Mouse (Mus musculus): Measurements from ENCODE around the gene Slc6a9. TPM values are rescaled to one million over a fixed set of nuclear protein-coding genes. Genes with fewer than 3 reads are reported as not detected.
A peak's percentile ranks its signal among the peaks of the same experiment; 100 is the strongest.

Slc6a9 gene
- polyA plus RNA-seq (2015; fragmentation: Nextera tagmentation; extraction: Ambion mirVana) = 14.2 and 15.0 TPM in 2 replicates

DNA sequence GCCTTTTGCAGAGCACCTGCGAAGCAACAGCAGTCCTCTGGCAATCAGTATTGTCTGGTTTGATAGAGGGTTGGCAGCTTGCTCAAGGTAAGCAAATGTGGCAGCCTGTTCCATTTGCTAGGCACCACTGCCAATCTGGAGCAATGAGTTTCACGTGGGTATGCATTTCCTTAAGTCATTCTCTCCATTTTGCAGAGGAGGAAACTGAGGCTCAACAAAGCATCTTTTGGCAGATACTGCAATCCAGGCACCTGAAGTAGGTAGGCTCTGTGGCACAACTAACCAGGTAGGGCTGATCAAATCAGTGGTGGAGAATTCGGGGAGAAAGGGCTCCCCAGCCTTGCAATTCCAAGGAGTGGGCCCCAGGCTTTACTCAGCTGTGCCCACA is at the start of gene Slc6a9:
Slc6a9 (plus strand) TSS at position 50 of the 388 bp plus-strand sequence.
- WGBS = 26% methylated on average over 3 of the region's 3 CpGs
- no peak for ATAC-seq (ENCODE audit: insufficient read depth, low FRiP score, low read depth)
- H3K4me1 ChIP-seq = peaks cover 36% of the 10 kb centered on the region

DNA sequence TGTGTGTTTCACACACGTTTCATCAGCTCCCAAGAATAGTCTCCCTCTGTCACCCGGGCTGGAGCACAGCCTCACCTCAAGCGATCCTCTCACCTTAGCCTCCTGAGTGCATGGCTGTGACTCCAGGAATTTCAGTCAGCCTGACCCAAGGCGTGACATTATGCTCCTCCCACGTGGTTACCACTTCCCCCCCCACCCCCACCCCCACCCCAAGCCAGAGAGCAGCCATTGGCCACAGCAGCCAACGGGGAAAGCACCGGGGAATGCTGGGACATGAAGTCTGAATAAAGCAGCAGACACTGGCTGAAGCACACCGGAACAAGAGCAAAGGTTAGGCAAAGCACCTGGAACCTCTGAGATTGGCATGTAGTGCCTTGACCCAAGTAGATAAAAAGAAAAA is 47.3 kb upstream of the Slc6a9 start:
- Histone ChIP-seq H3K27me3 (replicated peaks) (no peaks in the 10 kb centered on the region), H3K9ac (no peak overlapping the region), H3K36me3 (no peaks in the 10 kb centered on the region), H3K9me3 (no peaks in the 10 kb centered on the region), H3K4me3 (replicated peaks) (0 out of 2 replicates have a peak overlapping the region, but pooled peaks have one; percentile 1), H3K4me1 (no peaks in the 10 kb centered on the region), H3K4me2 (peak overlapping the region; percentile 33), H3K27ac (no peak overlapping the region)
- peak; percentile 63 for ATAC-seq (ENCODE audit: insufficient read depth, low FRiP score, low read depth)
- whole genome bisulfite sequencing = 31% methylated on average over 8 of the region's 8 CpGs

More for the DNA sequence above, at the start of gene Slc6a9:
- Histone ChIP-seq H3K9me3 (no peaks in the 10 kb centered on the region), H3K9ac (peak within 1 kb of the TSS; percentile 69), H3K4me2 (peak within 1 kb of the TSS; percentile 93), H3K27me3 (replicated peaks) (no peaks in the 10 kb centered on the region), H3K27ac (peak within 1 kb of the TSS; percentile 93), H3K4me3 (replicated peaks) (peak within 1 kb of the TSS; percentile 58), H3K36me3 (no peaks in the 10 kb centered on the region)

DNA sequence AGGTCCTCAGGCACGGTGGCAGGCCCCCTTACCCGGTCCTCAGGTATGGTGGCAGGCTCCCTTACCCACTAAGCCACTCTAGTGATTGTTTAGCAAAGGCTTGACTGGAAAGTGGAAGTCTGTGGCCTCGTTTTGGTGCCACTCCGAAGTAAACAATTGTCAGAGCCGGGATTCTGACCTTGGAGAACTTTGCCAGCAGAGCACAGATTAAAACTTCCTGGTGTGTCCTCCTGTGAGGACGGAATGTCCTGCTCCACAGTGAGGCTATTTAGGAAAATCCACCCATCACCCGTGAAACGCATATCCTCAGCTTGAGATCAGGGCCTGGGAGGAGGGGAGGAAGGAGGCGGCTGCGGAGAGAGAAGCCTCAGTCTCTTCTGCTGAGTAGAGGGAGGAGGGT is 46.0 kb upstream of the Slc6a9 start:
- Histone ChIP-seq H3K36me3 (no peaks in the 10 kb centered on the region), H3K9ac (no peak overlapping the region)

DNA sequence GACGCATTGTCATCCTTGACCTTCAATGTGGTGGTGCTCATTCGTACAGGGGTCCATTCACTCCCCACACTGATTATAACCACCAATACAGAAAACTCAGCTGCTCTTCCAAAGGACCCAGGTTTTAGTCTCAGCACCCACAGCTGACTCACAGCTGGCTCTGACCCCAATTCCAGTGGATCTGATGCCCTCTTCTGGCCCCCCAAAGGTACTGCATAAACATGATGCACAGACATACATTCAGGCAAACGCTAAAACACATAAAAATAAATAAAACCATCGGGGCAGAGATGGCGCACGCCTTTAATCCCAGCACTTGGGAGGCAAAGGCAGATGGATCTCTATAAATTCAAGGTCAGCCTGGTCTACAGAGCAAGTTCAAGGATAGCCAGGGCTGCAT is 34.4 kb upstream of the Slc6a9 start:
- no peaks in the 10 kb centered on the region for H3K27me3 ChIP-seq (replicated peaks)
- WGBS = 82% methylated on average over 6 of the region's 6 CpGs
- H3K36me3 ChIP-seq = no peaks in the 10 kb centered on the region
- H3K9me3 ChIP-seq = no peaks in the 10 kb centered on the region
- H3K4me3 ChIP-seq (replicated peaks) = no peak overlapping the region
- no peaks in the 10 kb centered on the region for H3K4me1 ChIP-seq
- no peak overlapping the region for H3K4me2 ChIP-seq
- H3K27ac ChIP-seq = no peak overlapping the region
- H3K9ac ChIP-seq = no peak overlapping the region
- ATAC-seq (ENCODE audit: insufficient read depth, low FRiP score, low read depth) = no peak

More for the DNA sequence above, 46.0 kb upstream of the Slc6a9 start:
- no peak for ATAC-seq (ENCODE audit: insufficient read depth, low FRiP score, low read depth)
- H3K4me1 ChIP-seq = no peaks in the 10 kb centered on the region
- no peak overlapping the region for H3K4me3 ChIP-seq (replicated peaks)
- H3K27ac ChIP-seq = no peak overlapping the region
- H3K9me3 ChIP-seq = no peaks in the 10 kb centered on the region
- no peak overlapping the region for H3K4me2 ChIP-seq
- H3K27me3 ChIP-seq (replicated peaks) = no peaks in the 10 kb centered on the region
- 56% methylated on average over 10 of the region's 10 CpGs for WGBS

DNA sequence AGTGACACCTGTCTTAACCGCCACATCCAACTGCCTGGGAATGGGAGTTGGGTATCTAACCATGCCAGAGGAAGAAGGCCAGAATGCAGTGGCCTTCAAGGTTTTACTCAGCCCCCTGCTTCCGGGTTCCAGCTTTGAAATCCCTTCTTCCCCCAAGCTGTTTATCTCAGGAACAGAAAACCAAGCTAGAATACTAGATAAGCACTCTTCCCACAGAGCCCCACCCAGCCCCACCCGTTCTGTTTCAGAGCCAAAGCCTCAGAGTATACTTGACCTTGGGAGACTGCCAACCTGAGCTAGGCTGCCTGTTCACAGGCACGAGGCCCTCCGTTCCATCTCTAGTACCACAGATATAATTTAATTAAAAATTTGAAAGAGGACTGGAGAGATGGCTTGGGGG is 27.3 kb upstream of the Slc6a9 start:
- Histone ChIP-seq H3K27me3 (replicated peaks) (no peaks in the 10 kb centered on the region), H3K4me3 (replicated peaks) (no peak overlapping the region), H3K27ac (no peak overlapping the region), H3K36me3 (no peaks in the 10 kb centered on the region), H3K4me1 (peaks cover 4% of the 10 kb centered on the region; the same call in 1 of the 2 replicates), H3K9ac (no peak overlapping the region), H3K9me3 (no peaks in the 10 kb centered on the region), H3K4me2 (no peak overlapping the region)
- 39% methylated on average over 5 of the region's 5 CpGs for WGBS
- ATAC-seq (ENCODE audit: insufficient read depth, low FRiP score, low read depth) = no peak

DNA sequence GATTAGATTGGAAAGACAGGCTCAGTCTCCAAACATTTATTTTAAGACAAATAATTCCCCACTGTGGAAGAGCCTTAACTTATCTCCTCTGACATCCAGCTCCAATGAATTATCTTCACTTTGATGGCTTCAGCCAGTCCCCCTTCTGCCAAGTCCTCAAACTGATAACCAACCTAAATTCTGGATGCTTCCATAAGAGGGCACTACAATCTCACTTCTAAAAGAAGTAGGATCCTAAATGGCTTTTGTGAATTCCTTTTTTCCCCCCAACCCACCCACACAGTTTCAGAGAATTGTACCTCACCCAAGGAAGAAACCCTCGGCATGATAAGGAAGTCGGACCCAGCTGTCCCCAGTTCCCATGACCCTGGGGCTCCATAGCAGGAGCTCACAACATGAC is 23.4 kb upstream of the Slc6a9 start:
- ATAC-seq (ENCODE audit: insufficient read depth, low FRiP score, low read depth) = no peak
- peaks cover 4% of the 10 kb centered on the region; the same call in 1 of the 2 replicates for H3K4me1 ChIP-seq
- no peak overlapping the region for H3K4me3 ChIP-seq (replicated peaks)
- H3K4me2 ChIP-seq = no peak overlapping the region
- no peaks in the 10 kb centered on the region for H3K27me3 ChIP-seq (replicated peaks)
- H3K36me3 ChIP-seq = no peaks in the 10 kb centered on the region
- H3K27ac ChIP-seq = no peak overlapping the region
- WGBS = 37% methylated on average over 2 of the region's 2 CpGs
- no peaks in the 10 kb centered on the region for H3K9me3 ChIP-seq
- H3K9ac ChIP-seq = no peak overlapping the region

DNA sequence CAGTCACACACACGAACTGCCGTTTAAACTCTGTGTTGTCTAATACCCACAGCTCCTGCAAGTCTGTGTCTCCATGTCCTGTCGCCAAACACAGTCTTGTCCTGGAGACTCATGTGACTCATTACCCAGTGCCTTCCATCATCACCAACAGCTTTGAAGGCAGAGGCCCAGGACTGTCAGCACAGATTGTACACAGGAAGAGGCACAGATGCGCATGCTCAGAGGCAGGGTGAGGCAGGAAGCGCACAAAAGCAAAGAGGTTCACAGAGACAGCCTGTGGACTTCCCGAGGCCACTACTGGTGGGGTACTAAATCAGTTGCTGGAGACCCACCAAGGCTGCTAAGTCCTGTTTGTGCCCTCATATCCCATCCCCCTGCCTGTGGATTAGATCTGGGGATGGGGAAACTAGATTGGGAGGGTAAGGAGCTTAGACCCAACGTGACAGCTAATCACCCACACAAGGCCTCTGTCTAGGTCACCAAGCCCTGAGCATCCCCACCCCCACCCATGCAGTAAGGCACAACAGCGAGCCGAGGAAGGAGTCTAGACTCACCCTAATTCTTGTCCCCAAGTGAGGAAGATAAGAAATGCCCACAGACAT is 20.6 kb upstream of the Slc6a9 start:
- H3K9ac ChIP-seq = no peak overlapping the region
- no peak overlapping the region for H3K27ac ChIP-seq
- 56% methylated on average over 9 of the region's 9 CpGs for WGBS
- no peaks in the 10 kb centered on the region for H3K9me3 ChIP-seq
- no peaks in the 10 kb centered on the region for H3K27me3 ChIP-seq (replicated peaks)
- no peaks in the 10 kb centered on the region for H3K4me1 ChIP-seq
- H3K4me2 ChIP-seq = no peak overlapping the region
- ATAC-seq (ENCODE audit: insufficient read depth, low FRiP score, low read depth) = no peak
- H3K4me3 ChIP-seq (replicated peaks) = no peak overlapping the region
- H3K36me3 ChIP-seq = no peaks in the 10 kb centered on the region

DNA sequence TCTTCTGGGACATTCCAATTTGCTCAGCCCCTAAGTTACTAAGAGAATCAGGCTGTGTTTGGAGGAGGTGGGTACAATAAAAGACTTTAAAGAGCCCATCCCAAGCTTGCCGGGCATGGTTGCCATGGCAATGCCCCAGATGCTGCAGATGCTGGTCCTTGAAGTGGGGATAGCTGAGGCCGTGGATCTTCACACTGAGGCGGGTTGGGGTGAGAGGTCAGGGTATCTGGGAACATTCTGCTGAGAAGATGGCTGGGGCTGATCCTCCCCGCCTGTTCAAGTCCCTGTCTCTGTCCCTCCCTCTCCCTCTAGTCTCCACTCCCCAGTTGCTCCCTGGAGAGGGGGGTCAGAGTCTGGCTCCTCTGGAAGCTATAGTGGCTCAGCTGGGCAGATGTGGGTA is 20.0 kb upstream of the Slc6a9 start:
- Histone ChIP-seq H3K4me1 (no peaks in the 10 kb centered on the region), H3K36me3 (no peaks in the 10 kb centered on the region), H3K27ac (no peak overlapping the region), H3K4me2 (no peak overlapping the region), H3K27me3 (replicated peaks) (no peaks in the 10 kb centered on the region), H3K9me3 (no peaks in the 10 kb centered on the region), H3K4me3 (replicated peaks) (no peak overlapping the region), H3K9ac (no peak overlapping the region)
- WGBS = 58% methylated on average over 4 of the region's 4 CpGs
- ATAC-seq (ENCODE audit: insufficient read depth, low FRiP score, low read depth) = no peak

DNA sequence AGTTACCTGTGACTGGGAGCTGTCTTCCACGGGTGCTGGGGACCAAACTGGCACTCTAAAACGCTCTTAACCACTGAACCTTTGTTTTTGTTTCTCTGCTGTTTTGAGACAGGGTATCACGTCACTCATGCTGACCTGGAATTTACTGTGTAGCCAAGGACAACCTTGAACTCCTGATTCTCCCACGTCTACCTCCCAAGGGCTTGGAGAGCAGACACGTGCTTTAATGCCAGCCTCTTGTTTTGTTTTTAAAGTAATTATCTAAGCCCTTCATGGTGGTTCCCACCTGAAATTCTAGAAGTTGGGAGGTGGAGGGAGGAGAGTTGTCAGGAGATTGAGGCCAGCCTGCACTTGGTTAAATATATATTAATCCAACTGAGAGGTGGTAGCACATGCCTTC is 17.5 kb upstream of the Slc6a9 start:
- Histone ChIP-seq H3K4me1 (no peaks in the 10 kb centered on the region), H3K36me3 (no peaks in the 10 kb centered on the region), H3K27me3 (replicated peaks) (no peaks in the 10 kb centered on the region), H3K4me2 (no peak overlapping the region), H3K4me3 (replicated peaks) (no peak overlapping the region), H3K9ac (no peak overlapping the region), H3K27ac (no peak overlapping the region), H3K9me3 (no peaks in the 10 kb centered on the region)
- 63% methylated on average over 5 of the region's 5 CpGs for WGBS
- no peak for ATAC-seq (ENCODE audit: insufficient read depth, low FRiP score, low read depth)

DNA sequence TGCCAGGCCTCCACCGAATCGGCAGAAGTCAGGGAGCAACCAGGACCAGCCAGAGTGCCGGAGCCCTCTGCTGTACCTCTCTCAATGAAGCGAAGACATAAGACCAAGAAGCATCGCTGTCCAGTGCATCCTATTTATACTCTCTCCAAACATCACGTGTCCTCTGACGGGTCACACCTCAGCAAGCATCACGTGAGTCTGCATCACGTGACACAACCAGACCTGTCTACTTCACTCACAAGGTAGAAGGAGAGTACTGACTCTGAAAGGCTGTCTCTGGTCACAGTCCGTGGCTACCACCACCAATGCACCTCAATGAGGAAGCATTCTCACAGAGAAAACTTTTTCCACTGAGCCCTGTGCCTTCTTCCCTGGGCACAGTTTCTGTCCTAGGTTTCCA is 16.3 kb upstream of the Slc6a9 start:
- ATAC-seq (ENCODE audit: insufficient read depth, low FRiP score, low read depth) = no peak
- H3K4me2 ChIP-seq = no peak overlapping the region
- H3K9me3 ChIP-seq = no peaks in the 10 kb centered on the region
- H3K4me3 ChIP-seq (replicated peaks) = no peak overlapping the region
- H3K27ac ChIP-seq = no peak overlapping the region
- no peaks in the 10 kb centered on the region for H3K36me3 ChIP-seq
- 90% methylated on average over 10 of the region's 10 CpGs for WGBS
- H3K27me3 ChIP-seq (replicated peaks) = no peaks in the 10 kb centered on the region
- no peak overlapping the region for H3K9ac ChIP-seq
- H3K4me1 ChIP-seq = no peaks in the 10 kb centered on the region

DNA sequence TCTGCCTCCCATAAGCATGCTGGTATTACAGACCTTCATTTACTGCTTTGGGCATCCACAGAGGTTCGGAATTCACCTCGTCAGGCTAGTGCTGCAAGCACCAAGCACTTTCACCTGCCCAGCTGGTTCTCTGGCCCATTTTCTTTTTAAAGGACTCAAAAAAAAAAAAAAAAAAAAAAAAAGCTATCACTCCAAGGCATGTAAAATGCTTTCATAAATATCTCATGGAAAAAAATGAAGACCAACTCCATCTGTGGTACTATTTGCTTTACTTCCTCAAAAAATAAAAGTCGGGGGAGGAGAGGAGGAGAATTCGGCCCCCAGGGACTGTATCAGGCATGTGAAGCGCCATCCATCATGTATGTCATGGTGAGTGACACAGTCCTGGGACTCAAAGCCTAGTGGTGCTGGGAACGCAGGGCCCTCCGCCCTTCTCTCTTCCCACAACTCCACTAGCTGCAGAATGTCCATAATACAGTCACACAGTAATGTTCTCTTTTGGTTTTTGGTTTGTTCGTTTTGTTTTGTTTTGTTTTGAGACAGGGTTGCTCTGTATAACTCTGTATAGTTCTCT is 5.6 kb upstream of the Slc6a9 start:
- Histone ChIP-seq H3K4me3 (replicated peaks) (no peak overlapping the region), H3K9me3 (no peaks in the 10 kb centered on the region), H3K36me3 (no peaks in the 10 kb centered on the region), H3K9ac (no peak overlapping the region), H3K27ac (peak overlapping the region; percentile 50), H3K27me3 (replicated peaks) (no peaks in the 10 kb centered on the region), H3K4me2 (no peak overlapping the region), H3K4me1 (peaks cover 25% of the 10 kb centered on the region)
- WGBS = 57% methylated on average over 8 of the region's 8 CpGs
- ATAC-seq (ENCODE audit: insufficient read depth, low FRiP score, low read depth) = no peak

DNA sequence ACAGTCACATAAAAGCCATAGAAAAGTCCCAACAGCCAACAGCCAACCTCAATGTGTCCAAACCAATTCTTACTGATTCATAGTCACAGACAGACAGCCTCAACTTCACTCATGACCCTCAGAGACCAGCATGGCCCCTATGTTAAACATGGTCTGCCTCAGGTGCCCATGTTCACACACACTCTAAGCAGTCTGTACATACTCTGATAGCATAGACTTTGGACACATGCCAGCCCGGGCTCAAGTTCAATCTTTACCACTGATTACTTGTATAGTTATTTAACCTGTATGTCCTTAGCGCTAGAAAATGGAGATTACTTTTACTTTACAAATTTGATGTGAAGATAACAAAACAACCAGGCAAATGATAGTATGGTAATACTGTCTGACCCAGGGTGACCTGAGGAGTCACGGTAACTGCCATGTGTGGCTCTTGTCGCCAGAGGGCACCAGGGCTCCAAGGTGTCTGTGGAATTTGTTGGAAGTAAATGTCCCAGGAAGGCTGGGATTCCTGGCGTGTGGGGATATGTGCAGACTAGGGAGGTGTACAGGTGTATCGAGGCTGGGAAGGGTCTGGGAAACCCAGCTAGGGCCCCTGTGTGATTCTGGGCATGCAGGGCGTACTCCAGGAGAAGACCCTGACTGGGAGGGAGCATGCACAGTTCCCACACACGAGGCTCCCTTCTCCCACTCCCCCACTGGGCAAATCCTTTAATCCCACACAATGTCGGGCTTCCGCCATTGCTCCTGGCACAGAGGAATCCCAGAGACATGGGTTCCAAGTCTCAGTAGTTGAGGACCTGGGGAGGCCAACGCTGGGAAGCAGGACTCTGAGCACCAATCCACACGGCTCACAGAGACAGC is 4.8 kb upstream of the Slc6a9 start:
- no peak overlapping the region for H3K9ac ChIP-seq
- ATAC-seq (ENCODE audit: insufficient read depth, low FRiP score, low read depth) = peak; percentile 42

More for the DNA sequence above, 4.8 kb upstream of the Slc6a9 start:
- Histone ChIP-seq H3K4me2 (peak overlapping the region; percentile 39), H3K27ac (peak overlapping the region; percentile 77), H3K36me3 (no peaks in the 10 kb centered on the region), H3K27me3 (replicated peaks) (no peaks in the 10 kb centered on the region), H3K4me1 (peaks cover 28% of the 10 kb centered on the region), H3K9me3 (no peaks in the 10 kb centered on the region), H3K4me3 (replicated peaks) (no peak overlapping the region)
- 7% methylated on average over 12 of the region's 12 CpGs for WGBS
